Mouse (Mus musculus): ENCODE measurements around the gene Grik5.
"Not testable (repeated sequence)": the region's sequence is repeated elsewhere in the genome, so short reads cannot be mapped to it uniquely, and the experiment has no call there.

The Grik5 gene

DNA sequence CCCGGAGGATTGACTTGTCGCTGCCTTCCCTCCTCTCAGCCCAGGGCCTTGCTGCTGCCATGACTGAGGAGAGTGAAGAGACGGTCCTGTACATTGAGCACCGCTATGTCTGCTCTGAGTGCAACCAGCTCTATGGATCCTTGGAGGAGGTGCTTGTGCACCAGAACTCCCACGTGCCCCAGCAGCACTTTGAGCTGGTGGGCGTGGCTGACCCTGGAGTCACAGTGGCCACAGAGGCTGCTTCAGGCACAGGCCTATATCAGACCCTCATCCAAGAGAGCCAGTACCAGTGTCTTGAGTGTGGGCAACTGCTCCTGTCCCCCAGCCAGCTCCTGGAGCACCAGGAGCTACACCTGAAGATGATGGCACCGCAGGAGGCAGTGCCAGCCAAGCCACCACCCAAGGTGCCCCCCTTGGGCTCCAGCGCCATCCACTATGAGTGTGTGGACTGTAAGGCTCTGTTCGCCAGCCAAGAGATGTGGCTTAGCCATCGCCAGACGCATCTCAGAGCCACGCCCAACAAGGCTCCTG is 7.4 kb upstream of the Grik5 start:
- peak; percentile 54 for DNase-seq

DNA sequence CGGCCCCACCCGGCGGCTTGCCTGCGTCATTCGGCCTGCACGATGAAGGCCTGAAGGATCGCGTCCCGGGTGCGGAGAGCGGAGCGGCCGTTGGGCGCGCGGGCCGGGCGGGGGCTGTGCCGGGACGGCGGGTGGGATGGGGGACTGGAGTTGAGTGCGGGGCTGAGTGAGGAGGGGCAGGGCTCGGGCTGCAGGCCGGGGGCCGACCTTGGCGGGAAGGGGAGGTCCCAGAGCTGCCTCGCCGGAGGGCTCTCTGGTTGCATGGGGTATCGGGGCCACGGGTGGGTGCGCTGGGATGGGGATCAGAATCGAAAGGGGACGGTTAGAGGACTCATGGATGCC is 5.2 kb upstream of the Grik5 start:
- no peak for DNase-seq

DNA sequence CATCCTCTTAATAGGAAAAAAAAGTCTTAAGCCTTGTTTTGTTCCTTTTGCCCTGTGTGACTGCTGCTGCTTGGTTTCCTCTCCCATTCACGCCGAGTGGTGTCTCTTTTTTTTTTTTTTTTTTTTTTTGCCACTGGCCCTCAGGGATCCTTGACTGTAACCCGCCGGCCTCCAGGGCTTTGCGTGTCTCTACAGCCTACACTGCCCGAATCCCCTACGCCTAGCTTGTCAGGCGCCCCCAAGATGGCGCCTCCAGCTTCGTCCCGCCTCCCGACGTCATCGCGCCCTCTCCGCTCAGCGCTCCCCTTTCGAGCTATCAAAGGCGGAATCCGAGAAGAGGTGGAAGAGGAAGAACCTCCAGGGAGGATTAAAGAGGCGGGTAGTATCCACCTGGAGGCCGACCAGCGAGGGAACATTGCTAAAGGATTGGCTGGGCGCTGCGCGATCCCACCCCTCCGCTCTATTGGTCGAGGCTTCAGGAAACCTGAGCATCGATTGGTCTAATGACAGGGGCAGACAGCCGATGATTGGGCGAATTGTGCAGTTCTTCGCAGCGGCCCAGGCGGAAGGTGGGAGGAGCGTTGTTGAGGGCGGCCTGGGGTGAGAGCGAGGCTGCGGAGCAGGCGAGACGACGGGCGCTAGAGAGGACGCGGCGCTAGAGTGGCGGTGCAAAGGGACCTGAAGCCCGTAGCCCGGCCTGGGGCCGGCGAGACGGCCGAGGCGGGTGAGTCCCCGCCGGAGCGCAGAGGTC is 4.7 kb upstream of the Grik5 start:
- DNase-seq = peak; percentile 99

DNA sequence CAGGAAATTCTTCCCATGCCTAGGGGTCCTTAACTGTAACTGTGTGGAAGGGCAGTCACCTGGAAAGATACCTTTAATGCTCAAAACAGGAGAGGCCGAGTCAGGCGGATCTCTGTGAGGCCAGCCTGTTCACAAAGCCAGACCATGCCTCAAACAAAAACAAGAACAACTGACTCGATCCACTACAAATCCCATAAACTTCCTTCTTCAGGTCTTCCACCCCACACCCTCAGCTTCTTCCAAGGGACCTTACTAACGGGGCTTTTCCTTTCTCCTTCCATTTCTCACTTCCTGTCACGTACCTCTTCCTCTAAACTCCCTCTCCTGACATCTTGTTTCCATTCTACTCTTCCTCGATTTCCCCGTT is 4.1 kb upstream of the Grik5 start:
- DNase-seq = peak; percentile 36

DNA sequence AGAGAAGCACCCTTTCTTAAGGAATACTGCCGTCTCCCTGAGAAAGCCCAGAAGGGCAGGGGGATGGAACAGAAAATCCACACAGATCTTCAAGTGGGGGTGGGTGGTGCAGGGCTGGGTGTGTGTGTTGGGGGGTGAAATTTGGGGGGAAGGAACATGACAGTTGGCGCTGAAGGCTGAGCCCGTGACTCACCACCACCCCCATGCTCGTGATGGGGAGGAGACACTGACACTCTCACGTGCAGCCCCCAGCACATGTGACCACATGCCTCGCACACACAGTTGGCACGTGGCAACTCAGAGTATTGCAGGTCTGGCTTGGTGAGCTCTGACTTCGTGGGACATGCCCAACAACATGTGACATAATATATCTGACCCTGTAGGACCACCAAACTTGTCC is 1.8 kb upstream of the Grik5 start:
- DNase-seq = no peak

DNA sequence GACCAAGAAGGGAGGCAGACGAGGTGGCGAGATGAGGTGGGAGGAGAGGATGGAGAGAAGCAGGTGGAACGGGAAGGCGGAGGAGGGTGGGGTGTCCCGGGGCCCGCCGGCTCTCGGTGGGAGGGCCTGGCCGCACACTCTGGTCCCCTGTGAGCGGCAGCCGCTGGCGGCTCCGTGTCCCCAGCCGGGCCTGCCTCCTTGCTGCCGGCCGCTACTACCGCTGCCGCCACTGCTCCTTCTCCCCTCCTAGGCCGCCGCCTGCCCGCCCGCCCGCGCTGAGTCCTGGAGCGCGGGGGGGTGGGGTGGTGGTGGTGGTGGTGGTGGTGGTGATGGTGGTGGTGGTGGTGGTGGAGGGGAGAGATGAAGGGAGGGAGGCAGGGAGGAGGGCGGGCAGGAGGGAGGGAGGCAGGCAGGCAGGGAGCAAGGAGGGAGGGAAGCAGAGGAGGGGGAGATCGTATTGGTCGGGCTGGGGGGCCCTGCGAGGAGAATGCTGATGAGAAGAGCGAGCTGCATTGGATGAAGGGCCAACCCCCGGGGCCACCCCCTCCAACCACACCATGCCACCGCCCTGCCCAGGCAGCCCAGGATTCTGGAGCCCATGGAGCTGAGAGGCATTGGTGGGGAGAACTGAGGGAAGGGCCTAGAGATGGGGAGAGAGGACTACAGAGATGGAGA is 707 bp upstream of the Grik5 start:
- DNase-seq = no peak

DNA sequence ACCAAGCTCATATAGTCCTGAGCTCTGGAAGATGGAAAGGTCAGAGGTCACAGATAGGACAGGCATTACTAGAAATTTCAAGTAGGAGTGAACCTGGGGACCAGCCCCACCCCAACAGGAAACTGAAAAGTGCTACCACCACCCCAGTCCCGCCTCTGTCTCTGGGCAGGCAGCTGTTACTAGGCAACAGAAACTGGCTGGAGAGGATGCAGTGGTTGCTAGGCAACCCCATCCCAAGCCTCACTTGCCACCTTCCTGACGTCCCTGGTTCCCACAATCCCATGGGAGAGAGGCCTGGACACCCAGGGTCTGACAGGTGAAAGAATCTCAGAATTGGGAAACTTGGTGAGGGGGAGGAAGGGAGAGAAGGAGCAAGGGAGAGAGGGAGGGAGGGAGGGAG is 3.4 kb downstream of the Grik5 start:
- no peak for DNase-seq

DNA sequence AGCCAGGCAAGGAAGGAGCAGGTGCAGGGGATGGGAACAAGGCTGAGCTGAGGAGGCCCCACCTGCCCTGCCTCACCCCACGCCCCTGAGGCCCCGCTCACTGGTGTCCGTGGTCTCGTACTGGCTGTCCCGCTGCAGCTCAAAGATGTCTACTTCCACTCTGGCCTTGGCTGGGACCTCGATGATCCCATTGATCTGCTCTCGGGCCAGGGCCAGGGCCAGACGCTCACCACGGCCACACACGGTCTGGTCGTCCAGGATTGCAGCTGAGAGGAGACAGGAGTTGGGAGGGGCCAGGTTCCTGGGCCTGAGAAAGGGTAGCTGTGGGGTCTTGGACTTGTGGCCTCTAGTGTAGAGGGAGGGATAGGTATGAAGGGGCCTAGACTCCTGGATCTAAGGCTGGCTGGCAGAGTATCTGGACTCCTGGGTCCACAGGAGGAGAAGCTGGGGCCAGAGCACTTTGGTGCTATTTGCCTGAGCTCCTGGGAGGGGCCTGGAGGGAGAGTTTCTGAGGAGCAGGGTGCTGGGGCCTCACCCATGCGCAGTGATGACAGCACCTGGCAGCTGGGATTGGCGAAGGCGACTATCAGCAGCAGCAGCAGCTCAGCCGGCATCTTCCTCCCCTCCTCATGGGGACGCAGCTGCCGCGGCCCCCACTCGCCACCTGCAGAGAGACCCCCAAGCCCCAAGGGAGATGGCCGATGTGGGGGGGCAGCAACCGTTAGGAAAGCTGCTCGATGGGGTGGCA is 4.1 kb downstream of the Grik5 start:
- no peak for DNase-seq

DNA sequence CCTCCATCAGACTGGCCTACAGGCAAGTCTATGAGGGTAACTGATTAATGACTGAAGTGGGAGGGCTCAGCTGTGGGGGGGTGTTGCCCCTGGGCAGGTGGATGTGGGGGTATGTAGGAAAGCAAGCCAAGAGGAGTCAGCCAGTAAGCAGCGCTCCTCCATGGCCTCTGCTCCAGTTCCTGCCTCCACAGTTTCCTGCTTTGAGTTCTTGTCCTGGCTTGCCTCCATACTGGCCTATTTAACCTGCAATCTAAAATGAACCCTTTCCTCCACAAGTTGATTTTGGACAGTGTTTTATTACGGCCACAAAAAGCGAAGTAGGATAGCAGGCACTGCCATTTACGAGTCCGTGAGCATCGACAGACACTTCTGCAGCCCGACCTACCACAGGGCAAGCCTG is 4.8 kb downstream of the Grik5 start:
- no peak for DNase-seq

DNA sequence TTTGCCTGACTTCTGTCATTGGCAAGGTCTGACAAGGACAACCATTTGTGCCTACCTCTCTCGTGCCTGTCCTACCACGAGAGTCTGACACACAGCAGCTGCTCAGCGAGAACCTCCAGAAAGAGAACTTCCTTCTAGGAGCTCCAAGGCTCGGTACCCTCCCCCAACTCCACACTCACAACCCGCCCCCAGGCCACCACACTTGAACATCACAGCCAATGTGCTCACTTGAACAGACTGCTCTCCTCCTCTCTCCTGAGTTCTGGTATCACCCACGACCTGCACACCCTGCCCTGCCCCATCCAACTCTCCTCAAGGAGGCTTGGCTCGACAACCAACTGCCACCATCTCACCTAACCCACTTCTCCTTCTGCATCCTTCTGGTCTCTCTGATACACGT is 8.2 kb downstream of the Grik5 start:
- DNase-seq = no peak

DNA sequence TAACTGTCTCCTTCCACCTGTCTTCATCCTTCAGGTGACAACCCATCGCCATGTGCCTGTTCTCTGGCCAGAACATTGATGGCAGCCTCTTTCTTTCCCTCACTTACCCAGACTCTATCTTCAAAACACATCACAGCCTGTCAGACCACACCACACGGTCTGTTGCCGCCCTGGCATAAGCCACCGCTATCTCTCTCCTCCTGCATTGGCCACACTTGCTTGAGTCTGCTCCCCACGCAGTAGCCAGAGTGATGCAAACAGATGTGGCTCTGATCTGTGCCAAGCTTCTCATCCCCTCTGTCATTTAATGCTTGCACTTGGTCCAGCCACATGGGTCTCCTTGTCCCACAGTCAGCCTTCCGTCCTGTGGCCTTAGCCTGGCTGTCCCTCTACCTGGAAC is 8.8 kb downstream of the Grik5 start:
- no peak for DNase-seq

DNA sequence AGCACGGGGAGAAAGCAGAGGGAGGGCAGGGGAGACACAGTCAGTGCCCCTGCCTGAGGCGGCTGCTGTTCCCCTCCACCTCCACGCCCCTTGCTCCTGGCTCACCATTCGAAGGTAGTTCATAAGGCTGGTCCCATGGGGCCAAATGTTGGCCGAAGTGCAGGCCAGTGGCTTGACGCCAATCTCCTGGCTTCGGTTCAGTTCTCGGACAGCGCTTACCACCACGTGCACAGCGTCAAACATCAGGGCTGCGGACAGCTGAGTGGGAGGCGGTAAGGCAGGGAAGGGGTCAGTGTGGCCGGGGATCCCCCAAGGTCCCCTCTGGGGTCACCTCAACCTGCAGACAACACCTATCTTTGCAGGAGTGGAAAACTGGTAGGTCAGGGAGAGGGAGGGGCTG is 13.3 kb downstream of the Grik5 start:
- DNase-seq = peak; percentile 37

DNA sequence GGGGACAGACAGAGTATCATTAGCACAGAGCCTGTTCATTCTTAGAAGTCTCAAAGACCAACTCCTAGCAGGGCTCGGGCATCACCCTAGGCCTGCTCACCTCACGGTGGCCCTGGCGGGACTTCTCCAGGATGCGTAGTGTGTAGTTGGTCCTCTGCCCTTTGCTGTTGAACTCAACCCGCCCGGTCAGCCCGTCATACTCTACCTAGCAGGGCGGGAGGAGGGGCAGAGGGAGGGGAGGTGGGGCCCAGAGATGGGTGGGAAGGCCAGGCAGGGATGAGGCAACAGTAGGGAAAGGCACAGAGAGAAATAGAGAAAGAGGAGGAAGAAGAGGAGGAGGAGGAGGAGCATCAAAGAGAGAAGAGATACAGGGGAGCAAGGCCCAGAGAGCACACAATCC is 13.8 kb downstream of the Grik5 start:
- no peak for DNase-seq

DNA sequence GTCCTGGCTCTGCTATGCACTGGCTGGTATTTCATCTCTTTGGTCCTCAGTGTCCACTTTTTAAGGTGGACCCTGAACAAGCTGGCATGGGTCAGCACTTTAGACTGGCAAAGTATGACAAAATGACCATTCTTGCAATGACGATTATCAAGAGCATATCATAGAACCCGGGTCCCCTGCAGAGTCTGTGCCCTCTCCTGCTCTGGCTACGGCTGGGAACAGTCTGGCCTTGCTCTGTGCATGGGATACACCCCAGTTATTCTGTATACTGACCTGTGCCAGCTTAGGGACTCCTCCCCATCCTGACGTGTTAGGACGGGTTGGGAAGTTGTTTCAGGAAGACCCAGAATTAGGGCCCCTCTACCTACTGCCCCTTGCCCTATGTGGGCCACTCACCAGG is 14.3 kb downstream of the Grik5 start:
- no peak for DNase-seq

DNA sequence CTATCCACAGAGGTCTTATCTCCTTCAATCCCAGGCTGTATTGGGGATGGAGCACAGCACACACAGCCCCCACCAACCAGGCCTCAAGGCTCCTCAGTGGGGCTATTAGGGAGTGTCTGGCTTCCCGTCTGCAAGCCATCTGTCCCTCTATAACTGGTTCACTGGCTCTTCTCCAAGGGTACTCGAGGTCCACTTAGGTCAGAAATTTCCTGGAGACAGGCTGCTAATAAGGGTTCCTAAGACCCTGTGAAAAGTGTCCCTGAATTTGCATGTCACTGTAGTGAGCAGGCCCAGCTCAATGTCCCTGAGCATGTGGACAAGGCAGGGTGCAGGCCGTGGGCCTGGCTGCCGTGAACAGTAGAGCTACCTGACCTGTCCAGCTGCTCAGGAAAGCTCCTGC is 15.2 kb downstream of the Grik5 start:
- DNase-seq = no peak

DNA sequence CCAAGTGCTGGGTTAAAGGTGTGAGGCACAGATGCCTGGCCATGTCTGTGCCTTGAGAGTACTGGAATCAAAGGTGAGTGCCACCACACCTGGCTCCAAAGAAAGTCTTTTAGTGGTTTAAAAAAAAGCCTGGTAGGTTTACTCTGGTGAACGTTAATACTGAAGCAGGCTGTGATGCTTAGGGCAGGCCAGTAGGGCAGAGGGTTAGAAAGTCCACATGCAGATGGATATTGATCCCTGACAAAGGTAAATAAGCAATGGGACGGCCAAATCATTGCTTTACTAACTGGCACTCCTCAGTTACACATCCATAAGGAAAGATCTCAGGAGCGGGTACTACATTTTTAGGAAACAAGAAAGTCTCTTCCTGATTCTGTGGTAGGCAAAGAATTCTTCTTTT is 19.6 kb downstream of the Grik5 start:
- no peak for DNase-seq

DNA sequence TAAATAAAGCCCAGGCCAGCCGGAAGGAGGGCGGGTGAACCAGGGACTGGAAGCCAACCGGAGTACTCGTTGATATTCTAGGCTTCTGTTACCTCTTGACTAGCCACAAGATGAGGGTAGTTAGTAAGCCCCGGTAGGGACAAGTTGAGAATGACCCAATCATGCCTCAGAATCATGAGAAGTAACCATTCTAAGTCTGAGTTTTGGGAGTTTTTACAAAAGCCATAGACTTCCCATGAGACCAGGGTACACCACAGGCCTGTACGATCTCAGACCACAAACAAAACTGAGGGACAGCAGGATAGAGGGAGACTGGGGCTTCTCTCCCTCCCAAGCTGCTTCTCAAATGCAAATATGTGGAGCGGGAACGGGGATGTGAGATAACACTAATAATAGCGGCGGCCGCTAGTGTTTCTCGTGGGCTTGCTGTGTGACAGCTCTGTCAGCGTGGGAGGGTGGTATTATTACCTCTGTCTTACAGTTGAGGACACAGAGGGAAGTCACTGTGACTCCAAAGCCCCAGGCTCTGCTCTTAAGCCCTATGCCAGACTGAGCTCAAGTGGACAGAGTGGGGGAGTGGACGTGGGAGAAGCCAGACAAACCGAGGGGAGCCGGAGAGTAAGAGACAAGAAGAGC is 22.7 kb downstream of the Grik5 start:
- DNase-seq = no peak

DNA sequence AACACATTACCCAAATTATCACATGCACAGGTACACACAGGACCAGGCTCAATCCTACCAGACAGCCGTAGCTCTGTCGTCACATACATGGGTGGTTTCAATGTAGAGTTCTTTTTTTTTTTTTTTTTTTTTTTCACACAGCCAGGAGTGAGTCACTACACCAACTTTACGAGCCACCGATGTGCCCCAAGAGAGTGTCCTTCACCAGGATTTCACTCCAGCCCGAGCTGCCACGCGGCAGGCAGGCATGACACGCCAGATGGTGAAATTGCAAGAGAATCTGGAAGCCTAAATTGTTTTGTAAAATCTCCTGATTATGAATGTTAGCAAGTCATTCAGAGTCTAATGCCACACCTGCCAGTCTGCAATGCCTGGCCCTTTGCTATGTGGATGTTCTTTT is 24.8 kb downstream of the Grik5 start:
- DNase-seq = no peak

DNA sequence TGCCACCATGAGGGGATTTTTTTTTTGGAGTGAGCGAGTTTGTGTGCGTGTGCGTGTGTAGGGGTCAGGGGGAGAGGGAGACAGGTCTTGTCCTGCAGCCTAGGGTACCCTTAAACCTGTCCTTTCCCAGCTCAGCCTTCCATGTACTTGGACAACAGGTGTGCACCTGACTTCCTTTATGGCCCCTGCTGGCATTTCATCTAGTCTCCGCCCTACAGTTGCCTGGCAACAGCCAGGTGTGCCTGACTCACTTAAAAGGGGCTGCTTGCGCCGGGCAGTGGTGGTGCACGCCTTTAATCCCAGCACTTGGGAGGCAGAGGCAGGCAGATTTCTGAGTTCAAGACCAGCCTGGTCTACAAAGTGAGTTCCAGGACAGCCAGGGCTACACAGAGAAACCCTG is 27.5 kb downstream of the Grik5 start:
- DNase-seq = not testable (repeated sequence)

DNA sequence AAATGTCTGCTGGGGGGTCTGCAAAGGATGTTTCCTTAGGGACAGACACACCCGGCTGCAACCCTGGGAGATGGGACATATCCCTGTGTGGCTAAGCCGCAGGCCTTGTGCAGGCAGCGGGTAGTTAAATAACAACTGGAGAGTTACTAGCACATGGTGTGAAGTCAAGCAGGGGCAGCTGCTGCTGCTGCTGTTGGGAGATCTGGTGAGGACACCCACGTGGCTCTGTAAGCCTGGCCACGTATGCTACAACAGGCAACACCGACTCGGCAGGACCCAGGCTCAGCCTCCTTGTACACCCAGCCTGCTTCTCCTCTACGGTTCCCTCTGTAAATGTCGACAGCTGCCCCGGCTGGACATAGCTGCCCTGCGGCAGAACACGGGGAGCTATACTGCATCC is 30.2 kb downstream of the Grik5 start:
- DNase-seq = no peak

DNA sequence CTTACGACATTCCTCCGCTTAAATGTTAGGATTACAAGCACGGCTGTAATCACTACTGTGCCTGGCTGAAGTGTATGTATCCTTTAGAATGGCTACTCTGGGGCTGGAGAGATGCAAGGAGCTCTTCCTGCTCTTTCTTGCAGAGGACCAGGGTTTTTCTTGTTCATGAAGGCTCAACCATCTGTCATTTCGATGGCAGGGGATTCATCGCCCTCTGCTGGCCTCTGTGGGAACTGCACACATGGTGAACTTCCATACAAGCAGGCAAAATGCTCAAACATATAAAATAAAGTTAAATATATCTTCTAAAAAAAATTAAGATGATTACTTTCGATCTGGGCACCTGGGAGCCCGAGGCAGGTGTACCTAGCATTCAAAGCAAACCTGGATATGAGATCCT is 36.2 kb downstream of the Grik5 start:
- peak; percentile 64 for DNase-seq

DNA sequence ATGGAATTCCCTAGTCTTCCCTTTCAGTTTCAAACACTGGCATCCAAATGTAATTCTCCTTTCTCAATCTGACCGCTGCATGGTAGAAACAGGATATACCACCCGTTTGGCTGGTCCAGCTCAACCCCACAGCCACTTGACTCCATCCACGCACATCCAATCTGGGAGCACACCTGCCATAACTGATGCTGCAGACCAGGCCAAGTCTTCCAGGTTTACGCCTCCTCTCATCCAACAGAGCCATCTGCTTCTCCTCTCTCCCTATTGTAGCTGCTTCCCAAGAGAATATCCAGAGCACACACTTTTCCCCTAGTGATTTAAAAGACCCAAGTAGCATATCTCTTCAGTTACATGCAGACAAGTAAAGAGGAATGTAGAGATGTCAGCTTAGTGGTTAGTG is 37.4 kb downstream of the Grik5 start:
- DNase-seq = no peak

DNA sequence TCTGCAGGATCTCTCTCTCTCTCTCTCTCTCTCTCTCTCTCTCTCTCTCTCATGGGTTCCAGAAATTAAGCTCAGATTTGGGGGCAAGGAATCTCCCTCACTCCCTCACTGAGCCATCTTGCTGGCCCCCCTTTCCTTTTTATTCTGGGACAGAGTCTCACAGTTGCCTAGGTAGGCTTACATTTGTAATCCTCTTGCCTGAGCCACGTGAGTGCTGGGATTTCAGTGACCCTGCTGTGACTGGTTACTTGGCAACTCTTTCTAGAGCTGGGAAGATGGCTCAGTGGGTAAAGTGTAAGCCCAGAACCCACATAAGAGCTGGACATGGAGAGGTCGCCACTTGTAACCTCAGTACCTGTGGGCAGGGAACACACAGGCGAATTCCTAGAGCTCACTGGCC is 40.6 kb downstream of the Grik5 start:
- no peak for DNase-seq

All from kidney, adult 9 months (tissue).